20 mouse cellular contexts compared by ENCODE assay signal in the genomic region with DNA sequence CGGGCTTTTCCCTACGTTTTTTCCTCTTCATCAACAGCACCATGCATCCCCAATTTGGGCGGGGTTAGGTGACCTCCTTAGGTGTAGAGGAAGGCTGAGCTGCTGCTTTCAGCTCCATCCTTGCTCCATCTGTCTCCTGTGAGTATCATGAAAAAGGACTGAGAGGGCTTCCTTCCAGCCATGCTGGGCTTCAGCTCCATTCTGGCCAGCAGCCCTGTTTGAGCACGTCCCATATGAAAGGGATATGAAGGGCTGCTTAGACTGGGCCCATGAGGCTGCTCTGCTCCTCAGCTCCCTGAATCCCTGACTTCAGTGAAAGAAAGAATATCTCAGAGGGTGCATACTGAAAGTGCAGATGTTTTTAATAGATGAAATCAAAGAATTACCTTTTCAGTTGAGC.
A peak's percentile ranks its signal among the peaks of the same experiment; 100 is the strongest.
DNase-seq lines count a peak whose midpoint lies in the region; TF ChIP-seq lines count a peak whose summit lies in the region.
"Had no signal": no experiment of that assay in that cellular context is flagged by ENCODE, and none has a peak within 500 bp of the region (broad histone marks: within the 10 kb centered on the region; RNA-seq: fewer than 3 reads in every experiment).

No protein-coding gene starts in this region.

- no peaks in the 10 kb centered on the region for H3K36me3 ChIP-seq in embryonic facial prominence, embryonic 10.5 days (replicated peaks)
- H3K36me3 ChIP-seq: embryonic facial prominence, embryonic 15.5 days; limb, embryonic 13.5 days; liver, embryonic 13.5 days; lung, embryonic 15.5 days; midbrain, embryonic 12.5 days had no signal

- no peaks in the 10 kb centered on the region for H3K9me3 ChIP-seq in embryonic facial prominence, embryonic 10.5 days
- H3K9me3 ChIP-seq: embryonic facial prominence, embryonic 15.5 days; limb, embryonic 13.5 days; lung, embryonic 15.5 days; midbrain, embryonic 12.5 days had no signal

- no peaks in the 10 kb centered on the region for H3K4me1 ChIP-seq in embryonic facial prominence, embryonic 10.5 days
- H3K4me1 ChIP-seq: embryonic facial prominence, embryonic 15.5 days; limb, embryonic 13.5 days; liver, embryonic 13.5 days; lung, embryonic 15.5 days; midbrain, embryonic 12.5 days had no signal

- 82% methylated on average over 4 of the region's 4 CpGs for WGBS in embryonic facial prominence, embryonic 10.5 days

- TF ChIP-seq CTCF in left cerebral cortex, adult 2 months (IDR thresholded peaks at IDR 0.05) = no peak

- intact Hi-C loops in left cerebral cortex, adult 2 months (cut with DNase I) = loop anchor here (1.0 to 5.0 kb wide), 2 partner anchors 84 to 183 kb away; partner anchors contain the start of gene B3gat1

- H3K27me3 ChIP-seq in embryonic facial prominence, embryonic 10.5 days (replicated peaks; ENCODE audit: low read depth, poor library complexity, severe bottlenecking) = no peaks in the 10 kb centered on the region
- H3K27me3 ChIP-seq: embryonic facial prominence, embryonic 15.5 days; limb, embryonic 13.5 days; liver, embryonic 13.5 days; lung, embryonic 15.5 days; midbrain, embryonic 12.5 days had no signal

- H3K4me3 ChIP-seq in left cerebral cortex, adult 2 months = no peak overlapping the region
- H3K4me3 ChIP-seq in embryonic facial prominence, embryonic 10.5 days = no peak overlapping the region
- H3K4me3 ChIP-seq: embryonic facial prominence, embryonic 15.5 days; limb, embryonic 13.5 days; liver, embryonic 13.5 days; lung, embryonic 15.5 days; midbrain, embryonic 12.5 days had no signal

- no peak for DNase-seq in left cerebral cortex, adult 2 months (ENCODE audit: extremely low spot score in 1 of 2, low spot score in 2 of 2)
- DNase-seq in left cerebral cortex, adult 18-20 months (ENCODE audit: low spot score in 2 of 2) = no peak
- peak; percentile 93 for DNase-seq in brain, adult 2 months (ENCODE audit: low read depth, low spot score)
- DNase-seq in cerebellum, adult 11-12 months = peak; percentile 85
- peak; percentile 83 to 91 for DNase-seq in cerebellum, postnatal 14 days
- no peak for DNase-seq in embryonic facial prominence, embryonic 10.5 days (ENCODE audit: low spot score)
- DNase-seq in kidney, postnatal 25 days = no peak
- DNase-seq: B cell, adult 2 months; embryo, embryonic 11 days; forebrain, postnatal 0 days; kidney, adult 8-10 months; kidney, postnatal 14 days; liver, embryonic 13.5 days; lung, postnatal 4 days; retina, postnatal 1 day had no signal

- peak overlapping the region; percentile 66 for H3K27ac ChIP-seq in left cerebral cortex, adult 2 months
- H3K27ac ChIP-seq in embryonic facial prominence, embryonic 10.5 days (replicated peaks) = no peak overlapping the region
- H3K27ac ChIP-seq: embryonic facial prominence, embryonic 15.5 days; limb, embryonic 13.5 days; liver, embryonic 13.5 days; lung, embryonic 15.5 days; midbrain, embryonic 12.5 days; stomach, postnatal 0 days had no signal

Comparison
In these comparisons a context has a peak if more than half of its experiments do, and no peak if none do; other contexts are left out.
1. DNase-seq: peak in brain, adult 2 months (single experiment), cerebellum, adult 11-12 months (single experiment) and cerebellum, postnatal 14 days (2 of 2); none in left cerebral cortex, adult 2 months (0 of 2), left cerebral cortex, adult 18-20 months (0 of 2), embryonic facial prominence, embryonic 10.5 days (single experiment) and kidney, postnatal 25 days (0 of 2).